Mouse (Mus musculus) small intestine, adult 2 months (tissue): ENCODE data around the gene Tgm3. TPM values are rescaled to one million over a fixed set of nuclear protein-coding genes. Genes with fewer than 3 reads are reported as not detected.

Experiments used
- H3K27ac ChIP-seq: fragments of 200-500 bp; 2 replicates; pipeline ENCODE4 v1.5.1; 2012; ENCODE audit warnings: low read depth, low read length, control low read depth, inconsistent platforms; ENCODE audit not compliant: insufficient read depth
- H3K27me3 ChIP-seq: fragments of 200-500 bp; 2 replicates; pipeline ENCODE4 v1.6.1; 2012; ENCODE audit warnings: mild to moderate bottlenecking, moderate library complexity, low read length, inconsistent platforms; ENCODE audit not compliant: control insufficient read depth, insufficient read depth
- H3K36me3 ChIP-seq: fragments of 200-500 bp; 2 replicates; pipeline ENCODE4 v1.6.1; 2012; ENCODE audit warnings: mild to moderate bottlenecking, low read length, control low read depth, inconsistent platforms; ENCODE audit not compliant: control insufficient read depth, insufficient read depth
- H3K4me1 ChIP-seq: fragments of 200-500 bp; 2 replicates; pipeline ENCODE4 v1.6.1; 2012; ENCODE audit warnings: low read length, inconsistent platforms, mixed read lengths; ENCODE audit not compliant: control insufficient read depth, insufficient read depth, insufficient read length
- H3K4me3 ChIP-seq: fragments of 200-500 bp; 2 replicates; pipeline ENCODE4 v1.5.1; 2012; ENCODE audit warnings: low read depth, mild to moderate bottlenecking, control low read depth, inconsistent platforms, low read length, moderate library complexity
- CTCF ChIP-seq: fragments of 200-500 bp; IDR thresholded peaks from 2 replicates; pipeline ENCODE4 v1.5.1; 2012; ENCODE audit warnings: low read depth, mild to moderate bottlenecking, control low read depth, inconsistent platforms, low read length, moderate library complexity, mixed read lengths; ENCODE audit not compliant: insufficient replicate concordance, insufficient read length; ENCODE audit errors: extremely low read depth
- POLR2A ChIP-seq: fragments of 200-500 bp; IDR thresholded peaks from 2 replicates; pipeline ENCODE4 v1.6.1; 2012; ENCODE audit warnings: low read depth, mild to moderate bottlenecking, control low read depth, inconsistent platforms, low read length, moderate library complexity
- WGBS: fragments of 180-500 bp; shearing (Covaris S2); methylation state at CpG from one replicate; pipeline ENCODE4 v1.1.7; 2018; 5-methylcytosine and 5-hydroxymethylcytosine counted together
- polyA plus RNA-seq: library from polyadenylated mRNA; depleted of rRNA; stranded (reverse); fragments of >200 nt; gene quantifications from 2 replicates; pipeline ENCODE4 v1.2.3, GENCODE M21; 2012

Gene Tgm3
- polyA plus RNA-seq, 1 experiment: not detected

GRCm38 (mm10) chr2:130032661-130033060 is 20.5 kb downstream of the Tgm3 start:
- WGBS: 43% methylated on average over 3 of the region's 3 CpGs
- no peak for TF ChIP-seq POLR2A
- no peak for TF ChIP-seq CTCF
- Histone ChIP-seq H3K36me3 (no peaks in the 10 kb centered on the region), H3K27me3 (no peaks in the 10 kb centered on the region), H3K4me3 (no peak overlapping the region), H3K27ac (no peak overlapping the region), H3K4me1 (no peaks in the 10 kb centered on the region)

GRCm38 (mm10) chr2:130036846-130037245 is 24.7 kb downstream of the Tgm3 start:
- H3K27me3 ChIP-seq: no peaks in the 10 kb centered on the region
- no peak overlapping the region for H3K27ac ChIP-seq
- H3K4me1 ChIP-seq: no peaks in the 10 kb centered on the region
- no peaks in the 10 kb centered on the region for H3K36me3 ChIP-seq
- H3K4me3 ChIP-seq: no peak overlapping the region
- 73% methylated on average over 8 of the region's 8 CpGs for WGBS
- TF ChIP-seq CTCF (no peak), POLR2A (no peak)

GRCm38 (mm10) chr2:130038971-130039370 is 26.8 kb downstream of the Tgm3 start:
- no peaks in the 10 kb centered on the region for H3K27me3 ChIP-seq
- H3K4me1 ChIP-seq: no peaks in the 10 kb centered on the region
- TF ChIP-seq CTCF: no peak
- no peaks in the 10 kb centered on the region for H3K36me3 ChIP-seq
- WGBS: 62% methylated on average over 3 of the region's 3 CpGs
- no peak overlapping the region for H3K4me3 ChIP-seq
- H3K27ac ChIP-seq: no peak overlapping the region

GRCm38 (mm10) chr2:130040190-130040886 is 28.2 kb downstream of the Tgm3 start:
- H3K27me3 ChIP-seq: no peaks in the 10 kb centered on the region
- no peak for TF ChIP-seq CTCF
- TF ChIP-seq POLR2A: no peak
- no peak overlapping the region for H3K27ac ChIP-seq
- no peaks in the 10 kb centered on the region for H3K36me3 ChIP-seq
- 67% methylated on average over 6 of the region's 6 CpGs for WGBS
- no peak overlapping the region for H3K4me3 ChIP-seq
- no peaks in the 10 kb centered on the region for H3K4me1 ChIP-seq

GRCm38 (mm10) chr2:130043835-130044234 is 31.7 kb downstream of the Tgm3 start:
- TF ChIP-seq POLR2A (no peak), CTCF (no peak)
- H3K4me1 ChIP-seq: no peaks in the 10 kb centered on the region
- WGBS: 83% methylated on average over 4 of the region's 4 CpGs

GRCm38 (mm10) chr2:130047923-130048440 is 35.8 kb downstream of the Tgm3 start:
- Histone ChIP-seq H3K36me3 (no peaks in the 10 kb centered on the region), H3K27ac (no peak overlapping the region), H3K27me3 (no peaks in the 10 kb centered on the region), H3K4me3 (no peak overlapping the region), H3K4me1 (no peaks in the 10 kb centered on the region)
- TF ChIP-seq CTCF: no peak
- no peak for TF ChIP-seq POLR2A
- 71% methylated on average over 13 of the region's 13 CpGs for WGBS

More at GRCm38 (mm10) chr2:130043835-130044234, 31.7 kb downstream of the Tgm3 start:
- no peak overlapping the region for H3K4me3 ChIP-seq
- no peaks in the 10 kb centered on the region for H3K36me3 ChIP-seq
- H3K27ac ChIP-seq: no peak overlapping the region
- H3K27me3 ChIP-seq: no peaks in the 10 kb centered on the region

GRCm38 (mm10) chr2:130048792-130049191 is 36.6 kb downstream of the Tgm3 start:
- no peaks in the 10 kb centered on the region for H3K27me3 ChIP-seq
- WGBS: 72% methylated on average over 6 of the region's 6 CpGs
- H3K4me1 ChIP-seq: no peaks in the 10 kb centered on the region
- TF ChIP-seq POLR2A (no peak), CTCF (no peak)
- H3K36me3 ChIP-seq: no peaks in the 10 kb centered on the region
- H3K27ac ChIP-seq: no peak overlapping the region
- H3K4me3 ChIP-seq: no peak overlapping the region
